Mouse (Mus musculus): ENCODE measurements at regions not wholly inside any gene's neighbourhood (a gene's known extent, or its start where the extent isn't known, plus 50 kb on each side); places are given as distances from the start of the nearest gene placed in this dataset.

DNA sequence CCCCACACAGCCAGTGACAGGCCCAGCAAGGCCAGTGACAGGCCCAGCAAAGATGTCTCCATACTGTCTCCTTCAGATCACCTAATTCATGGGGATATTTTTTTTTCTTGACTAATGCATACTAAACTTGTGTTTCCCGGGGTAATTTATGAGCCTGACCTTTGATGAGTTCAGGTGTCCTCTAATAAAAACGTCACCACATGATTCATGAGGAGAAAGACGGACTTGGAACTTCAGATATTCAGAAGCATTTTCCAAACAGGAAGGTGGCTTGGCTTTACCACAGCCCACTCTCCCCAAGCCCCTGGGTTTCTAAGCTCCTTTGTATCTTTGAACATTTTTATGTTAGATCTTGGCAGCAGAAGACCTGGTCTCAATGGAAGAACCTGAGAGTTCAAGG lies 110.9 kb upstream of the Jarid2 start:
- Histone ChIP-seq H3K27ac (no peak overlapping the region), H3K4me2 (replicated peaks) (no peak overlapping the region), H3K4me3 (no peak overlapping the region), H3K9ac (no peak overlapping the region), H3K4me1 (peaks cover 25% of the 10 kb centered on the region), H3K27me3 (no peaks in the 10 kb centered on the region), H3K36me3 (no peaks in the 10 kb centered on the region), H3K9me3 (no peaks in the 10 kb centered on the region)
- no peak for ATAC-seq (ENCODE audit: low FRiP score, low read depth)
- 24% methylated on average over 3 of the region's 3 CpGs for WGBS

DNA sequence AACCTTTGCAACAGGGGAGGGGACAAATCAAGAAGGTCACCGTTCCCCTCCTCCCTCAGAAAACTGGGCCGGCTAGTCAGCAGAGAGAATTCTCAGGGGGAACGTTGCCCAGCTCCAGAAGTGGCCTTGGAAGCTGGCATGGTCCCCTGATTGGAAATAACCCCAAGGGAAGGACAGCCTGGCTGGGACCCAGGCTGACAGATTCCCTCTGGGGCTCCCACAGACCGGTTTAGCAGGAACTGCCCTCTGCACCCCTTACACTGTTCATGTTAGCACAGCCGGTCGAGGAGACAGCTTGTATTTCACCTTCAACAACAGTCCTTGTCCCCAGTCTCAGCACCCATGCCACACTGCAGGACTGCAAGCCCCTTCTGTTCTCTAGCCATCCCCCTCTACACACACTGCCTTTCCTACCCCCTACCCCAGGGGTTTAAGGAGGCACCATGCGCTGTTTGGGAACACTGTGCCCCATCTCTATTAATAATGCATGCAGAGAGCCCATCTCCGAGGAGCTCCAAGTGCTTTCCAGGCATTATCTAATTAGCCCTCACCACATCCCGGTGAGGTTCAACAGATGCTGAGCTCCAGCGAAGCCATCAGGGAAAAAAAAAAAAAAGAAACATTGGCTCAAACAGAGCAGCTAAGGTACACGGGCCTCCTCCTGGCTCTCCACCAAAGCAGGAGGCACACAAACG lies 106.5 kb upstream of the Jarid2 start:
- H3K4me3 ChIP-seq, result no peak overlapping the region
- no peaks in the 10 kb centered on the region for H3K9me3 ChIP-seq
- no peaks in the 10 kb centered on the region for H3K27me3 ChIP-seq
- no peak overlapping the region for H3K9ac ChIP-seq
- no peak overlapping the region for H3K4me2 ChIP-seq (replicated peaks)
- no peak for ATAC-seq (ENCODE audit: low FRiP score, low read depth)
- H3K4me1 ChIP-seq, result peaks cover 29% of the 10 kb centered on the region
- no peaks in the 10 kb centered on the region for H3K36me3 ChIP-seq
- WGBS, result 37% methylated on average over 12 of the region's 12 CpGs
- H3K27ac ChIP-seq, result no peak overlapping the region

- no peaks in the 10 kb centered on the region for H3K36me3 ChIP-seq
Observed at GRCm38 (mm10) chr13:44624716-44625115, 104.6 kb upstream of the Jarid2 start.

GRCm38 (mm10) chr13:44625792-44626191 lies 103.5 kb upstream of the Jarid2 start:
- peaks cover 24% of the 10 kb centered on the region for H3K4me1 ChIP-seq
- H3K36me3 ChIP-seq, result no peaks in the 10 kb centered on the region
- H3K4me3 ChIP-seq, result no peak overlapping the region
- 68% methylated on average over 7 of the region's 7 CpGs for WGBS
- H3K9me3 ChIP-seq, result no peaks in the 10 kb centered on the region
- no peak overlapping the region for H3K27ac ChIP-seq
- no peaks in the 10 kb centered on the region for H3K27me3 ChIP-seq
- H3K4me2 ChIP-seq (replicated peaks), result no peak overlapping the region
- ATAC-seq (ENCODE audit: low FRiP score, low read depth), result no peak
- H3K9ac ChIP-seq, result no peak overlapping the region

More at GRCm38 (mm10) chr13:44624716-44625115, 104.6 kb upstream of the Jarid2 start:
- no peak for ATAC-seq (ENCODE audit: low FRiP score, low read depth)
- no peak overlapping the region for H3K9ac ChIP-seq
- H3K9me3 ChIP-seq, result no peaks in the 10 kb centered on the region
- no peak overlapping the region for H3K4me2 ChIP-seq (replicated peaks)
- peaks cover 22% of the 10 kb centered on the region for H3K4me1 ChIP-seq
- H3K4me3 ChIP-seq, result no peak overlapping the region
- 61% methylated on average over 13 of the region's 13 CpGs for WGBS
- no peaks in the 10 kb centered on the region for H3K27me3 ChIP-seq
- no peak overlapping the region for H3K27ac ChIP-seq

DNA sequence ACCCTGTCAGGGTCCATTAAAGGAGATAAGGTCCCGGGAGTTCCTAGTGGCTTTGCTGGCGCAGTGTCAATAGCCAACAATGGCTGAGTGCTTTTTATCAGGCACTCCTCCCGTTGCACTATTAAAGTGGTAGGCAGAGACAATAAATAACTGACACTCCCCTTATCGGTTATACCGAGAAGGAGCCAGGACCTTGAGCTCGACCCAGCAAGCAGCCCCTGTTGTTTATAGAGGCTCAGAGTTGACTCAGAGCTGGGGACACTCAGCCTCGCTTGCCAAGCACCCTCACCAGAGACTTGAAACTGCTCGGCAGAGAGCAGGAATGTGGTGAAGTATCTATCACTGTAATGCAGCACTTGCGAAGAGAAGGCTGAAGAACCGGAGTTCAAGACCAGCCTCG lies 102.5 kb upstream of the Jarid2 start:
- Histone ChIP-seq H3K9ac (no peak overlapping the region), H3K4me2 (replicated peaks) (no peak overlapping the region), H3K27ac (no peak overlapping the region), H3K27me3 (no peaks in the 10 kb centered on the region), H3K9me3 (no peaks in the 10 kb centered on the region), H3K36me3 (no peaks in the 10 kb centered on the region), H3K4me1 (peaks cover 24% of the 10 kb centered on the region), H3K4me3 (no peak overlapping the region)
- 48% methylated on average over 11 of the region's 11 CpGs for WGBS
- no peak for ATAC-seq (ENCODE audit: low FRiP score, low read depth)

DNA sequence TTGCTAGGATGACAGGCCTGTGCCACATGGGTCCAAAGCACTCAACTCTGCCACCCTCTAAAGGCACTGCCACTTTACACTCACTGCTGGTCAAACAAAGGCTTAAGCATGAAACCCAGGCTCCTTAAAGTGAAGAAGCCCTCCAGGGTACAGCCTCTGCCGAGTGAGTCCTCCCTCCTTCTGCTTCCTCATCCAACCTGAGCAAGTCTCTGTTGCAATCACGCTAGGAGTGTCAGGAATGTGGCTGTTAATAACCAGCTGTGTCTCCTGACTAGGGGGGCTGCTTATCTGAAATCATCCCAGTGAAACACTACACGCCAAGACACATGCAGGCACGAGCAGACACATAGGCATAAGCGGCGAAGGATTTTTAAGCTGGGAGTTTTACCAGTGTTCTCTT lies 99.2 kb upstream of the Jarid2 start:
- H3K36me3 ChIP-seq, result no peaks in the 10 kb centered on the region
- H3K9me3 ChIP-seq, result no peaks in the 10 kb centered on the region; the same call in 1 of the 2 replicates
- WGBS, result 47% methylated on average over 6 of the region's 6 CpGs
- no peak overlapping the region for H3K27ac ChIP-seq
- H3K4me2 ChIP-seq (replicated peaks), result no peak overlapping the region
- H3K27me3 ChIP-seq, result no peaks in the 10 kb centered on the region
- H3K9ac ChIP-seq, result no peak overlapping the region
- peaks cover 14% of the 10 kb centered on the region for H3K4me1 ChIP-seq
- no peak overlapping the region for H3K4me3 ChIP-seq
- ATAC-seq (ENCODE audit: low FRiP score, low read depth), result peak; percentile 48; the same call in 1 of the 2 replicates

DNA sequence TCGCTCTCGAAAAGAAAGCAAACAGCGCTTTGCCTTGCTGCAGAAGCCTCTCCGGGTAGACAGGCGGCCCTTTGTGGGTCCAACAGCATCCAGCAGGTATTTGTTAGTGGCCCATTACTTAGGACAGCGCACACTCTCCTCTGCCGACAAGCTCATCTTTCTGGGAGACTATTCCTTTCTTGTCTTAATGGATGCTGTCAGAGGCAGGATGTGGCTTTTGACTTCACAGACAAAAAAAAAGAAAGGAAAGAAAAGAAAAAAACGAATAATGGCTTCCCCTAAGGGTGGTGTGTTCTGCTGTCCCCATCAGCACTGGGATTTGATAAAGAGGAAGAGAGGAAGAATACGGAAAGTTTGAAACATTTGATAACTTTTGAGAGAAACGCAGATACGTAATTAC lies 94.7 kb upstream of the Jarid2 start:
- Histone ChIP-seq H3K9ac (no peak overlapping the region), H3K27me3 (no peaks in the 10 kb centered on the region), H3K4me1 (peaks cover 21% of the 10 kb centered on the region), H3K36me3 (no peaks in the 10 kb centered on the region), H3K4me3 (no peak overlapping the region), H3K4me2 (replicated peaks) (peak overlapping the region; percentile 47), H3K27ac (no peak overlapping the region), H3K9me3 (no peaks in the 10 kb centered on the region; the same call in 1 of the 2 replicates)
- ATAC-seq (ENCODE audit: low FRiP score, low read depth), result no peak
- 19% methylated on average over 11 of the region's 11 CpGs for WGBS

DNA sequence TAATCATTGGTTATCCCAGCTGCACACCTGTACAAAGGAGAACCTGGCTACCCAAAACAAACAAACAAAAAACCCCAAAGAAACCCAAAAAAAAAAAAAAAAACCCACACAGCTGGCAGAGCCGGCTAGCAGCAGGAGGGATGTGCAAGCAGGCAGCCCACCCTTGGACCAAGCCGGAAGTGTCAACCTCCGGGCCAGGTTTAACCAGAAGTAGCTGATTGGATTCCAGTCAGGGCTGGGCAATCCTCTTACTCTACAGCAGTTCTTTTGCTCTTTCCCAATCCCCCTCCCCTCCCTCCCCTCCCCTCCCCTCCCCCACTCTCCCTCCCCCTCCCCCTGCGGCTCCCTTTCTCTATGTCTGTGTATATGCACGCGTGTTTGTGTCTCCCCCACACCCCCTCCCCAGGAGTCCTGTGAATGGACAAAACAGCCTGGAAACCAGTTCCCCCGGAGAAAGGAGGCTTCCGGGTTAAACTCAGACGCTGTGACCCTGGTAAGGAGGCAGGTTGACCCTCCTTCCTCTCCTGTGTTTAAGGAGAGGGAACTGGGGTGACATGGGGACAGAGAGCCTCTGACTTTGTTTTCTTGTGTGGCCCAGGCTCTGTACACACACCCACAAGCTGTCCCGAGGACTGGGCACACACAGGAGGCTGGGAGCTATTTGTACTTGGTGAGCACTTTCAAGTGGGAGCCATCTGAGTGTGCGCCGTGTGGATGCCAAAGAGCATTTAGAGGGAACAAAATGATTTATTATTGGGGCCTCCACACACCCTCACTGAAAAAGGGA lies 93.9 kb upstream of the Jarid2 start:
- no peaks in the 10 kb centered on the region for H3K27me3 ChIP-seq
- no peak overlapping the region for H3K9ac ChIP-seq
- no peaks in the 10 kb centered on the region; the same call in 1 of the 2 replicates for H3K9me3 ChIP-seq
- H3K4me2 ChIP-seq (replicated peaks), result peak overlapping the region; percentile 47
- 6% methylated on average over 10 of the region's 12 CpGs for WGBS
- peaks cover 18% of the 10 kb centered on the region for H3K4me1 ChIP-seq
- no peak for ATAC-seq (ENCODE audit: low FRiP score, low read depth)
- H3K27ac ChIP-seq, result no peak overlapping the region
- no peak overlapping the region for H3K4me3 ChIP-seq
- H3K36me3 ChIP-seq, result no peaks in the 10 kb centered on the region

DNA sequence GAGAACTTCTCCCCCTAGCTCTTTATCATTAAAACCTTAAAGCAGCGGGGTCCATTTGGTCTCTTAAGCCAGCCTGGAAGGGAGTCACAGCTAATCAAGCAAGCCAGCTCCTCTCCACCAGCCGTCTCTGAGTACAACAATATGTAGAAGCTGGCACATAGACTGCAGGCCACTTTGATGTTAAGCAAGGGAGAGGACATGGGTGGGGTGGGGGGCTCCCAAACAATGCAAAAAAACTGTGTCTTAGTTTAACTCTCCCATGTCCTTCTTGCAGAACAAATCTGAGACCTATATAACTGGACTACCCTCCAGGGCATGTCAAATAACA lies 93.3 kb upstream of the Jarid2 start:
- Histone ChIP-seq H3K4me2 (replicated peaks) (peak overlapping the region; percentile 47; the same call in 1 of the 2 replicates), H3K9me3 (no peaks in the 10 kb centered on the region; the same call in 1 of the 2 replicates), H3K27ac (0 out of 2 replicates have a peak overlapping the region, but pooled peaks have one; percentile 7), H3K36me3 (no peaks in the 10 kb centered on the region), H3K4me1 (peaks cover 18% of the 10 kb centered on the region), H3K9ac (no peak overlapping the region), H3K27me3 (no peaks in the 10 kb centered on the region), H3K4me3 (no peak overlapping the region)
- no peak for ATAC-seq (ENCODE audit: low FRiP score, low read depth)
- WGBS, result 12% methylated on average over 2 of the region's 2 CpGs

DNA sequence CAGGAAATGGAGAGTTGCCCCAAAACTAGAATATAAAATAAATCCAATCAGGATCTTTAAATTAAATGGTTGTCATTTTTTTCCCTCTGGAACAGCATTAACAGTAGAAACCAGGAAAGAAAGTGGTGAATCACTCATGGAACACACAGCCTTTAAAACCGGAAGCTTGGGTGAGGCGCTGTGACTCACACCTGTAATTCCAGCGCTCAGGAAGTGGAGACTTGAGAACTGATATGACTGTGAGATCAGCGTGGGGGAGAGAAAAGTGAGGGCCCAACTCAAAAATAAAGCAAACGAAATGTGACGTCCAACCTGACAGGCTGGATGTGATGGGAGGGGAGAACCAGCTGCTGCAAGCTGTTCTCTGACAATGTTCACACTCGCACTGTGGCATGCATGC lies 86.9 kb upstream of the Jarid2 start:
- Histone ChIP-seq H3K27ac (no peak overlapping the region), H3K4me2 (replicated peaks) (no peak overlapping the region), H3K27me3 (no peaks in the 10 kb centered on the region), H3K4me3 (no peak overlapping the region), H3K4me1 (no peaks in the 10 kb centered on the region), H3K9ac (no peak overlapping the region), H3K36me3 (no peaks in the 10 kb centered on the region), H3K9me3 (no peaks in the 10 kb centered on the region)
- ATAC-seq (ENCODE audit: low FRiP score, low read depth), result no peak
- 84% methylated on average over 7 of the region's 7 CpGs for WGBS

DNA sequence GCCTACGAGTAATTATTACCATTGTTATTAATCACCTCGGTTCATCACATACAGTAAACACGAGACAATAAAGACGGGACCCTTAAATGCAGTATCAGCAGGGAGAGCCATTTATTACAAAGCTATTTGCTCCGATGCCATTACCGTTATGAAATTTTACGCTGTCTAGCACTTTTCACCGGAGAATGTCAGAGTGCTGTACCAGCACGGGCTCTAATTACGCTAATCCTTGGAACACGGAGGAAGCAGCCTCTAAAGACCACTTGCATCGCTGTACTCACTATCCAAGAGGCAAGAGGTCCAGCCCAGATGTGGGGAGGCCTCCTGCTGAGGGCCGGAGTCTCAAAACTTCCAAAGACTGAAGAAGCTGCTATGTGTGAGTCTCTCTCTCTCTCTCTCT lies 79.2 kb upstream of the Jarid2 start:
- peak overlapping the region; percentile 31 for H3K4me2 ChIP-seq (replicated peaks)
- H3K9me3 ChIP-seq, result no peaks in the 10 kb centered on the region
- peaks cover 10% of the 10 kb centered on the region for H3K27me3 ChIP-seq
- H3K9ac ChIP-seq, result no peak overlapping the region
- WGBS, result 14% methylated on average over 13 of the region's 13 CpGs
- ATAC-seq (ENCODE audit: low FRiP score, low read depth), result no peak
- no peak overlapping the region for H3K4me3 ChIP-seq
- H3K4me1 ChIP-seq, result peaks cover 5% of the 10 kb centered on the region; the same call in 1 of the 2 replicates
- H3K36me3 ChIP-seq, result no peaks in the 10 kb centered on the region
- H3K27ac ChIP-seq, result no peak overlapping the region

- H3K9ac ChIP-seq, result no peak overlapping the region
- ATAC-seq (ENCODE audit: low FRiP score, low read depth), result no peak
- 23% methylated on average over 22 of the region's 22 CpGs for WGBS
- peaks cover 5% of the 10 kb centered on the region; the same call in 1 of the 2 replicates for H3K4me1 ChIP-seq
- H3K27ac ChIP-seq, result no peak overlapping the region
- H3K27me3 ChIP-seq, result peaks cover 10% of the 10 kb centered on the region
- no peak overlapping the region for H3K4me3 ChIP-seq
- H3K9me3 ChIP-seq, result no peaks in the 10 kb centered on the region
- H3K4me2 ChIP-seq (replicated peaks), result no peak overlapping the region
- no peaks in the 10 kb centered on the region for H3K36me3 ChIP-seq
Observed at GRCm38 (mm10) chr13:44651259-44652238, 77.7 kb upstream of the Jarid2 start.
